Mouse (Mus musculus) forelimb bud, embryonic 11.5 days (tissue): Measurements from ENCODE around the gene Ptprd.

Source experiments
- DNase-seq: peaks from one replicate; pipeline ENCODE4 v3.0.0-alpha.2; 2012; ENCODE audit warnings: low read depth, low spot score

The Ptprd gene

GRCm38 (mm10) chr4:76405862-76406454, 1805.8 kb downstream of the Ptprd start:
- DNase-seq, result no peak

- DNase-seq, result no peak
Measured at GRCm38 (mm10) chr4:76403219-76403618, 1808.5 kb downstream of the Ptprd start.

GRCm38 (mm10) chr4:76387887-76388286, 1823.9 kb downstream of the Ptprd start:
- no peak for DNase-seq

- DNase-seq, result no peak
Measured at GRCm38 (mm10) chr4:76386978-76387824, 1824.6 kb downstream of the Ptprd start.

GRCm38 (mm10) chr4:76385818-76386217, 1825.9 kb downstream of the Ptprd start:
- DNase-seq, result no peak

GRCm38 (mm10) chr4:76380312-76380917, 1831.3 kb downstream of the Ptprd start:
- no peak for DNase-seq

- peak; percentile 67 for DNase-seq
Measured at GRCm38 (mm10) chr4:76370041-76370880, 1841.5 kb downstream of the Ptprd start.

GRCm38 (mm10) chr4:76369101-76369500, 1842.7 kb downstream of the Ptprd start:
- peak; percentile 34 for DNase-seq

GRCm38 (mm10) chr4:76368291-76368690, 1843.5 kb downstream of the Ptprd start:
- no peak for DNase-seq

GRCm38 (mm10) chr4:76367285-76367684, 1844.5 kb downstream of the Ptprd start:
- no peak for DNase-seq

GRCm38 (mm10) chr4:76365871-76366270, 1845.9 kb downstream of the Ptprd start:
- no peak for DNase-seq

GRCm38 (mm10) chr4:76361546-76361945, 1850.2 kb downstream of the Ptprd start:
- no peak for DNase-seq

GRCm38 (mm10) chr4:76354167-76354566, 1857.6 kb downstream of the Ptprd start:
- DNase-seq, result no peak

GRCm38 (mm10) chr4:76352468-76352867, 1859.3 kb downstream of the Ptprd start:
- DNase-seq, result peak; percentile 29

GRCm38 (mm10) chr4:76351201-76351979, 1860.4 kb downstream of the Ptprd start:
- peak; percentile 32 for DNase-seq

GRCm38 (mm10) chr4:76350241-76350962, 1861.4 kb downstream of the Ptprd start:
- peak; percentile 59 for DNase-seq

GRCm38 (mm10) chr4:76344059-76344458, 1867.7 kb downstream of the Ptprd start:
- DNase-seq, result no peak

GRCm38 (mm10) chr4:76337926-76338325, 1873.8 kb downstream of the Ptprd start:
- no peak for DNase-seq

GRCm38 (mm10) chr4:76327346-76327745, 1884.4 kb downstream of the Ptprd start:
- peak; percentile 19 for DNase-seq

GRCm38 (mm10) chr4:76325646-76326045, 1886.1 kb downstream of the Ptprd start:
- DNase-seq, result no peak
